Mouse (Mus musculus): ENCODE data around the gene Kazn. TPM values are rescaled to one million over a fixed set of nuclear protein-coding genes. Genes with fewer than 3 reads are reported as not detected.

Kazn gene
- polyA plus RNA-seq, 1 experiment from 2014 or later, result 15.5 TPM

DNA sequence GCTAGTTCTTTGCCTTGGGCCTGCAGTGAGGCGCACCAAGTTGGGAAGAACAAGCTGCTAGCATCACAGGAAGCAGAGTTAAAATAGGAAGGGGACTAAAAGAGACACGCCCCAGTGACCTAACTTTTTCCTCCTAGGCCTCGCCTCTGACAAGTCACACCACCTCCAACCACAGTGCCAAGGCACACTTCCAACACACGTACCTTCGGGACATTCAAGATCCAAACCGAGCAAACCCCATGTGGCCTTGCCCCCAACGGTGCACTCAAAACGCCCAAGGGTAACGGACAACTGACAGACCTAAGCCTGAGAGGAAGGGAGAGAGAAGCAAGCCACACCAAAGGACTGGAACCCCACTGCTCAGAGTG, 53.7 kb downstream of the Kazn start:
- Histone ChIP-seq H3K4me2 (replicated peaks; ENCODE audit: low read depth, low read length) (no peak overlapping the region), H3K9me3 (ENCODE audit: low read length) (no peaks in the 10 kb centered on the region), H3K9ac (replicated peaks; ENCODE audit: low read length) (no peak overlapping the region), H3K27ac (ENCODE audit: low read length) (peak overlapping the region; percentile 34), H3K36me3 (ENCODE audit: insufficient read depth, low read length) (no peaks in the 10 kb centered on the region), H3K27me3 (ENCODE audit: insufficient read depth, low read length) (no peaks in the 10 kb centered on the region), H3K4me3 (ENCODE audit: low read length) (no peak overlapping the region), H3K4me1 (ENCODE audit: insufficient read depth, low read length) (peaks cover 17% of the 10 kb centered on the region)
- no peak for ATAC-seq (ENCODE audit: low FRiP score, low TSS enrichment)
- WGBS, result 84% methylated on average over 9 of the region's 9 CpGs

DNA sequence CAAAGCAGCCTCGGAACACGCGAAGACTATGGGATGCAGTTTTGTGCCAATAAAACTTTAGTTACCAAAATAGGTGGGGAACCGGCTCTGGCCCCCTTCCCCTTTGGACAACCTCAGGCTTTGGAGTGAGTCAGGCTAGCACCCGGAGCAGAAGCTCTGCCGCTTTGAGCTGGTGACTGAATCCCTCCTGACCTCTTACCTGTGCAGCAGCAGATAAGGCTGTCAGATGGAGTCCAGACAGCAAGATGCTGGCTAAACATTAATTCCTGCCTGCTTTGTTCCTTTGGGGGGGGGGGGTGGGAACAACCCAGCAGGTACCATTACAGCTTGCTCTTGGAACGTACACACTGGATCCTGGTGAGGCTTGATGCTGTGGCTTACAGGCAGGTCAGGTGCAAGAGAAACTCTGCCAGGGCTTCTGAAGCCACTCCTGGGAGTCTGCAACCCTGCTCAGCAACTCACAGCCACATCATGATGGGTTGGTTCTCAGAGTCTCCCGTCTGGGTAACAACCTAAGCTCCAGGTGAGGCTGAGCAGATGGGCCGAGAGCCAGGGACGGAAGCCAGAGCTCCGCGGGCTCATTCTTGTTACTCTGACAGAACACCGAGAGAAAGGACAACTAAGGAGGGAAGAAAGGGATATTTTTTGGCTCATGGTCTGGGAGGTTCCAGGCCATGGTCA, 54.2 kb downstream of the Kazn start:
- Histone ChIP-seq H3K9ac (replicated peaks; ENCODE audit: low read length) (no peak overlapping the region), H3K4me1 (ENCODE audit: insufficient read depth, low read length) (peaks cover 22% of the 10 kb centered on the region), H3K36me3 (ENCODE audit: insufficient read depth, low read length) (no peaks in the 10 kb centered on the region), H3K27ac (ENCODE audit: low read length) (peak overlapping the region; percentile 39), H3K27me3 (ENCODE audit: insufficient read depth, low read length) (no peaks in the 10 kb centered on the region), H3K4me2 (replicated peaks; ENCODE audit: low read depth, low read length) (no peak overlapping the region), H3K4me3 (ENCODE audit: low read length) (no peak overlapping the region), H3K9me3 (ENCODE audit: low read length) (no peaks in the 10 kb centered on the region)
- no peak for ATAC-seq (ENCODE audit: low FRiP score, low TSS enrichment)
- 79% methylated on average over 13 of the region's 13 CpGs for WGBS

DNA sequence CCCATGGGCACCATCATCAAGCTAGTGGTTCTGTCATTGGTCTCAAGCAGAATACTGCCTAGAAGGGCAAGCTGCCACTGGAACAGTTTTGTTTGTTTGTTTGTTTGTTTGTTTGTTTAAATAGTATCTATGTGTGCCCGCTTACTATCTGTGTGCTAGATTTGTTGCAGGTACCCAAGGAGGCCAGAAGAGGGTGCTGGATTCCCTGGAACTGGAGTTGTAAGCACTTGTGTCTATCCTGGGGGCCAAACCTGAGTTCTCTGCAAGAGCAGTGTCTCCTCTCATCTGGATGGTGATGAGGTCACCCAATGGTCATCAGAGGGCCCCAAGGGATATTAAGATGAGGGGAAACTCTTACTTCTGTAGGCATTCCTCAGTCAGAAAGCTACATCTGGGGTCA, 55.6 kb downstream of the Kazn start:
- Histone ChIP-seq H3K27ac (ENCODE audit: low read length) (no peak overlapping the region), H3K9me3 (ENCODE audit: low read length) (no peaks in the 10 kb centered on the region)

DNA sequence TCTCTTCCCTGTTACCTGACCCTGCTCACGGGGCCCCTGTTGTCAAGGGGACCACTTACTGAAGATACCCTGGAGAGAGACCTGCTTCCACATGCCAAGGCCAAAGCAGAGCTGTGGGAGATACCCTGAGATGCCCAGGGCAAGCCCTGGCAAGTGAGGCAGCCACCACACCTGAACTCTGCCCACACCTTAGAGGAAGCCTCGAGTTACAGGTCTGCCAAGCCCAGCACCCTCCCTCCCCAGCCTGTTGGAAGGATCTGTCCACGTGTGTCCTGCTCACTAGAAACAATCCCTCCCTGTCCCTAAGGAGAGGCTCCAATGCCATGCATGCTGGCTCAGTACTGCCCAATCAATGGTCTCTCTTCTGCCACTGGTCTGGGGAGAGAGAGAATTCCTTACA, 56.2 kb downstream of the Kazn start:
- Histone ChIP-seq H3K4me2 (replicated peaks; ENCODE audit: low read depth, low read length) (no peak overlapping the region), H3K27ac (ENCODE audit: low read length) (no peak overlapping the region), H3K9me3 (ENCODE audit: low read length) (no peaks in the 10 kb centered on the region), H3K4me1 (ENCODE audit: insufficient read depth, low read length) (peaks cover 40% of the 10 kb centered on the region), H3K27me3 (ENCODE audit: insufficient read depth, low read length) (no peaks in the 10 kb centered on the region), H3K4me3 (ENCODE audit: low read length) (no peak overlapping the region), H3K9ac (replicated peaks; ENCODE audit: low read length) (no peak overlapping the region), H3K36me3 (ENCODE audit: insufficient read depth, low read length) (no peaks in the 10 kb centered on the region)
- 68% methylated on average over 3 of the region's 3 CpGs for WGBS
- ATAC-seq (ENCODE audit: low FRiP score, low TSS enrichment), result no peak

More for the DNA sequence above, 55.6 kb downstream of the Kazn start:
- WGBS, result 89% methylated on average over 1 of the region's 1 CpGs
- Histone ChIP-seq H3K4me3 (ENCODE audit: low read length) (no peak overlapping the region), H3K27me3 (ENCODE audit: insufficient read depth, low read length) (no peaks in the 10 kb centered on the region), H3K4me2 (replicated peaks; ENCODE audit: low read depth, low read length) (no peak overlapping the region), H3K4me1 (ENCODE audit: insufficient read depth, low read length) (peaks cover 36% of the 10 kb centered on the region), H3K36me3 (ENCODE audit: insufficient read depth, low read length) (no peaks in the 10 kb centered on the region), H3K9ac (replicated peaks; ENCODE audit: low read length) (no peak overlapping the region)
- no peak for ATAC-seq (ENCODE audit: low FRiP score, low TSS enrichment)

DNA sequence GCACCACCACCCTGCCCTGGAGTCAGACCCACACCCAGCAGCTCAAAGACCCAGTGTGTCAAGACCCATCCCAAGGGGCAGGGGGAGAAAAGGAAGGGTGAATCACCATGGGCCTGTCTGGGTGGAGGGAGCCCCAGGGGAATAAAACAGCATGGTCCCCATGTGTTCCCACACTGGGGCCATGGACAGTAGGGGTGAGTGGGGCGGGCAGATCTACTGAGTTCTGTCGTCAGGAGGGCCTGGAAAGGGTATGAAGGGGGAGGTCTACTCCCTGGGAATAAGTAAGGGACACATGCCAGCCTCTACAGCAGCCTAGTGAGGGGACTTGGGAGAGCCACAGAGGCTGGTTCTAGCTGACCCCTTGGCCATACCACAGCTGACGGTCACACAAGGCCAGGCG, 57.6 kb downstream of the Kazn start:
- Histone ChIP-seq H3K4me2 (replicated peaks; ENCODE audit: low read depth, low read length) (no peak overlapping the region), H3K9me3 (ENCODE audit: low read length) (peaks cover 4% of the 10 kb centered on the region; the same call in 1 of the 2 replicates), H3K36me3 (ENCODE audit: insufficient read depth, low read length) (peaks cover 4% of the 10 kb centered on the region), H3K4me3 (ENCODE audit: low read length) (no peak overlapping the region), H3K4me1 (ENCODE audit: insufficient read depth, low read length) (peaks cover 40% of the 10 kb centered on the region), H3K27ac (ENCODE audit: low read length) (0 out of 2 replicates have a peak overlapping the region, but pooled peaks have one; percentile 30), H3K9ac (replicated peaks; ENCODE audit: low read length) (no peak overlapping the region), H3K27me3 (ENCODE audit: insufficient read depth, low read length) (no peaks in the 10 kb centered on the region)
- 82% methylated on average over 4 of the region's 4 CpGs for WGBS
- ATAC-seq (ENCODE audit: low FRiP score, low TSS enrichment), result no peak

DNA sequence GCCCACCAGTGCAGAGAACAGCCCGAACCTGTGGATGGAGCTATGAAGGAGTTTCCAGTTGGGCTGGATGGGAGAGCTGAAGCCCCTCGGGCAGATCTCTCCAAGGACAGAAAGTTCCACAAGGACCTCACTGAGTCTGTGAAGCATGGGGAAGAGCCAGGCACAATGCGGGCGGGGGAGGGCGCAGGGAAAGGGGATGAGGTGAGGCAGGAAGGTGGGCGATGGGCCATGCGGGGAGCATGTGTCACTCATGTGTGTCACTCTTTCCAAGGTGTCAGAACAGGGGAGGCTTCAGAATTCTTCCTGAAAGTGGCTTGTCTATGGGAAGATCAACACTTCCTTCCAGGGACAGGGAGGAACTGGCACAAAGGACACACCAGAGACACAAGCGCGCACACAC, 58.3 kb downstream of the Kazn start:
- H3K4me2 ChIP-seq (replicated peaks; ENCODE audit: low read depth, low read length), result no peak overlapping the region
- peaks cover 40% of the 10 kb centered on the region for H3K4me1 ChIP-seq (ENCODE audit: insufficient read depth, low read length)
- H3K9ac ChIP-seq (replicated peaks; ENCODE audit: low read length), result peak overlapping the region; percentile 32; the same call in 1 of the 2 replicates
- H3K4me3 ChIP-seq (ENCODE audit: low read length), result no peak overlapping the region
- H3K27ac ChIP-seq (ENCODE audit: low read length), result peak overlapping the region; percentile 94
- peaks cover 6% of the 10 kb centered on the region for H3K36me3 ChIP-seq (ENCODE audit: insufficient read depth, low read length)
- peaks cover 4% of the 10 kb centered on the region; the same call in 1 of the 2 replicates for H3K9me3 ChIP-seq (ENCODE audit: low read length)
- ATAC-seq (ENCODE audit: low FRiP score, low TSS enrichment), result no peak
- H3K27me3 ChIP-seq (ENCODE audit: insufficient read depth, low read length), result no peaks in the 10 kb centered on the region
- 58% methylated on average over 9 of the region's 9 CpGs for WGBS

DNA sequence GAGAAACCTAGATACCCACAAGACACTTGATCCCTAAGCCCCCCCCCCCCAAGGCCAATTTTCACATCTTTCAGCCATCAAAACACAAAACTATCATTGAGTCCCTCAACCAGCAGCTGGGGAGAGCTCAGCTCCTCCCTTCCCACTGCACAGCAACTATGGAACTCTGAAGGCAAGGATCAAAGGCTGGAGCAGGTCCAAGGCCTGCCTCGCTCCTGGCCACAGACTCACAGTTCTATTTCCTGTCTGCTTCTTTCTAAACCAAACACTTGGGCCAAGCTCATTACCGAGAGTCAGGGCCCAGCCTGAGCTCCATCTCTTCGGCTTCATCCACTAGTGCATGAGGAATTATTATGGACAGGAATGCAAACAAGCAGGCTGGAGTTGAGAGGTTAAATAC, 58.9 kb downstream of the Kazn start:
- H3K27me3 ChIP-seq (ENCODE audit: insufficient read depth, low read length), result no peaks in the 10 kb centered on the region
- peak; percentile 60 for ATAC-seq (ENCODE audit: low FRiP score, low TSS enrichment)
- peak overlapping the region; percentile 94 for H3K27ac ChIP-seq (ENCODE audit: low read length)
- 9% methylated on average over 3 of the region's 3 CpGs for WGBS
- peaks cover 40% of the 10 kb centered on the region for H3K4me1 ChIP-seq (ENCODE audit: insufficient read depth, low read length)
- no peak overlapping the region for H3K4me2 ChIP-seq (replicated peaks; ENCODE audit: low read depth, low read length)
- peaks cover 4% of the 10 kb centered on the region; the same call in 1 of the 2 replicates for H3K9me3 ChIP-seq (ENCODE audit: low read length)
- H3K9ac ChIP-seq (replicated peaks; ENCODE audit: low read length), result 0 out of 2 replicates have a peak overlapping the region, but pooled peaks have one; percentile 32
- H3K36me3 ChIP-seq (ENCODE audit: insufficient read depth, low read length), result peaks cover 6% of the 10 kb centered on the region
- no peak overlapping the region for H3K4me3 ChIP-seq (ENCODE audit: low read length)

DNA sequence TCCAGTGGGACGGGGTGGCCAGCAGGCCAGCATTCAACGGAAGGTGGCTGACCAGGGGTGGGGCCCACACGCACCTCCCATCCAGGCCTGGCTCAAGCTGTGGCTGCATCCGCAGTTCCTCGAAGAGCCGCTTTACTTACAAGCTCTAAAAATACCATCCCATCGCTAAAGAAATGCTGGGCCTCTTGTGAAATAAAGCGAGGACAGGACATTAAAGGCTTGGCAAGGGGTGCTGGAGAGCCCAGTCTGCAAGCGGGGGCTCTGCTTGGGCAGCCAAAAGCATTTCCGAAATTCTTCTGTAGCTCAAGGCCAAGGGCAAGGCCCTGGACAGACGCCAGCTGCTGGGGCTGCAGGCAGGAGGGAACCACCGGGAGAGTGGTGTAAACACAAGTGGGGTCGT, 59.7 kb downstream of the Kazn start:
- Histone ChIP-seq H3K4me2 (replicated peaks; ENCODE audit: low read depth, low read length) (no peak overlapping the region; the same call in 1 of the 2 replicates), H3K27me3 (ENCODE audit: insufficient read depth, low read length) (no peaks in the 10 kb centered on the region), H3K4me1 (ENCODE audit: insufficient read depth, low read length) (peaks cover 44% of the 10 kb centered on the region), H3K9ac (replicated peaks; ENCODE audit: low read length) (peak overlapping the region; percentile 24; the same call in 1 of the 2 replicates), H3K9me3 (ENCODE audit: low read length) (peaks cover 4% of the 10 kb centered on the region; the same call in 1 of the 2 replicates), H3K36me3 (ENCODE audit: insufficient read depth, low read length) (peaks cover 6% of the 10 kb centered on the region), H3K4me3 (ENCODE audit: low read length) (no peak overlapping the region), H3K27ac (ENCODE audit: low read length) (peak overlapping the region; percentile 94)
- ATAC-seq (ENCODE audit: low FRiP score, low TSS enrichment), result peak; percentile 33
- 12% methylated on average over 13 of the region's 13 CpGs for WGBS

DNA sequence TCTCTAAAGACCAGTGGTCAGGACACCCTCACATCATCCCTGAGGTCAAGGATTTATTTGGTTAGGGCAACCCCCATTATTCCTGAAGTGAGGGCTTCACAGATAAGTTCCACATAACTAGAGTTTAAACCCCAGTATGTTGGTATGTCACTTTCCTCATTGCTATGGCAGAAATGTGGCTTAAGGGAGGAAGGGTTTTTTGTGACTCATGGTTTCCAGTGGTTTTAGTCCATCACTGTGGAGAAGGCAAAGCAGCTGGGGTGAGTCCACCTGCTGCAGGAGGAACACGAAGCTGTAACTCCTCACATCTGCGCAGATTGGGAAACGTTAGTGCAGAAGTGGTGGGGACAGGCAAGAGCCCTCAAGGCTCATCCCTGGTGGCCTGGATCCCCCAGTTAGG, 62.5 kb downstream of the Kazn start:
- peaks cover 6% of the 10 kb centered on the region for H3K36me3 ChIP-seq (ENCODE audit: insufficient read depth, low read length)
- no peak overlapping the region for H3K9ac ChIP-seq (replicated peaks; ENCODE audit: low read length)
- no peak overlapping the region for H3K4me3 ChIP-seq (ENCODE audit: low read length)
- no peak for ATAC-seq (ENCODE audit: low FRiP score, low TSS enrichment)
- H3K27me3 ChIP-seq (ENCODE audit: insufficient read depth, low read length), result no peaks in the 10 kb centered on the region
- WGBS, result 98% methylated on average over 3 of the region's 3 CpGs
- no peak overlapping the region for H3K4me2 ChIP-seq (replicated peaks; ENCODE audit: low read depth, low read length)
- no peak overlapping the region for H3K27ac ChIP-seq (ENCODE audit: low read length)
- peaks cover 4% of the 10 kb centered on the region; the same call in 1 of the 2 replicates for H3K9me3 ChIP-seq (ENCODE audit: low read length)
- H3K4me1 ChIP-seq (ENCODE audit: insufficient read depth, low read length), result peaks cover 64% of the 10 kb centered on the region

DNA sequence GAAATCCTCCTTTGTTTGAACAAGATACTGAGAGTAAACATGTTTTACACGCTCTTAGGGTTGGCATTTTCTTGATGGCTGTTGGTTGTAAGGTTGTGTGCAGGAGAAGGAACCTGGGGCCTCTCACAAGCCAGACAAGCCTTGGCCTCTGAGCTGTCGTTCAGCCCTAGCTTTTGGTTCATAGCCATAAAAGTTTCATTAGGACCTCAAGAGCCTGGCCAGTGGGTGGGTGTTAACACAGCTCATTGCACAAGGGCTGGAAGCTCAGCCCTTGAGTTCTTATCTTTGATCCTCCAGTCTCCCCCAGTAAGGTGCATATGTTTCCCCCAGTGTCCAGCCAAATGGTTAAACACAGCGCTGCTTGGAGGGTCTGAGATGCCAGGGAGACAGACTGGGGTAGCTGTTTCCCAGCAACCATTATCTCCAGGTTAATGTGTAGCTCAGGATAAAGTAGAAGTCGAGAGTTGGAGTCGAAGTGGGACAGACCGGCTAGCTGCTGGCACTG, 65.2 kb downstream of the Kazn start:
- H3K27ac ChIP-seq (ENCODE audit: low read length), result peak overlapping the region; percentile 91
- peaks cover 6% of the 10 kb centered on the region for H3K36me3 ChIP-seq (ENCODE audit: insufficient read depth, low read length)
- no peak overlapping the region for H3K4me2 ChIP-seq (replicated peaks; ENCODE audit: low read depth, low read length)
- H3K4me3 ChIP-seq (ENCODE audit: low read length), result no peak overlapping the region
- H3K9ac ChIP-seq (replicated peaks; ENCODE audit: low read length), result peak overlapping the region; percentile 18; the same call in 1 of the 2 replicates
- H3K9me3 ChIP-seq (ENCODE audit: low read length), result peaks cover 4% of the 10 kb centered on the region; the same call in 1 of the 2 replicates
- H3K4me1 ChIP-seq (ENCODE audit: insufficient read depth, low read length), result peaks cover 52% of the 10 kb centered on the region
- no peaks in the 10 kb centered on the region for H3K27me3 ChIP-seq (ENCODE audit: insufficient read depth, low read length)
- WGBS, result 18% methylated on average over 6 of the region's 6 CpGs
- peak; percentile 81 for ATAC-seq (ENCODE audit: low FRiP score, low TSS enrichment)

Data from kidney, embryonic 16.5 days (tissue).